Mouse (Mus musculus): ENCODE results near the gene Syt3. TPM values are rescaled to one million over a fixed set of nuclear protein-coding genes. Genes with fewer than 3 reads are reported as not detected.

Syt3 gene
- polyA plus RNA-seq, 1 experiment from 2014 or later = 2.6 TPM

DNA sequence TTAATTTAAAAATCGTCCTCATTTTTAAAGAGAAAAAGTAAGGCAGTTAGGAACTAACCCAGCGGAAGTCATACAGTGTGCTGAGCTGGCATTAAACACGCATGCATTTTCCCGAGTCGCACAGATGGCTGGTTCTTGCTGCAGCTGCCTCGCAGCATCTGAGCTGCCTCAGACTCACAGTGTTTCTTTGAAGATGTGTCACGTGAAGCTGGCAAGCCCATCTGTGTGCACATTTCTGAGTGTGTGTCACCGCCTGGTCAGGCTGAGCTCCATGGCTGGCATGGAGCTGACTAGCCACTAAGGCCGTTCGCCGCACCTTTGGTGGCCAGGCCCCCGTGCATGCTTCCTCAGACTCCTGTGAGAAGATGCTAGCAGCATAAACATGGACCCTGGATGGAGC is 1.4 kb upstream of the Syt3 start:
- peak; percentile 20; the same call in 1 of the 2 replicates for ATAC-seq (ENCODE audit: low read depth)
- Histone ChIP-seq H3K4me2 (ENCODE audit: low read depth, low read length) (no peak overlapping the region), H3K9me3 (ENCODE audit: control insufficient read depth, low read length) (no peaks in the 10 kb centered on the region), H3K4me1 (ENCODE audit: control insufficient read depth, insufficient read depth, low read length) (no peaks in the 10 kb centered on the region), H3K4me3 (ENCODE audit: low read depth, low read length) (no peak overlapping the region), H3K27ac (replicated peaks; ENCODE audit: low read depth, low read length) (no peak overlapping the region), H3K27me3 (replicated peaks; ENCODE audit: control insufficient read depth, insufficient read depth, low read length) (no peaks in the 10 kb centered on the region; the same call in 1 of the 2 replicates), H3K9ac (ENCODE audit: low read depth, low read length) (no peak overlapping the region), H3K36me3 (ENCODE audit: control insufficient read depth, insufficient read depth, low read length) (no peaks in the 10 kb centered on the region)
- 69% methylated on average over 12 of the region's 12 CpGs for WGBS
- DNase-seq (ENCODE audit: low spot score) = no peak

GRCm38 (mm10) chr7:44384716-44385059 is 786 bp downstream of the Syt3 start:
- Histone ChIP-seq H3K27ac (replicated peaks; ENCODE audit: low read depth, low read length) (no peak overlapping the region), H3K36me3 (ENCODE audit: control insufficient read depth, insufficient read depth, low read length) (no peaks in the 10 kb centered on the region), H3K27me3 (replicated peaks; ENCODE audit: control insufficient read depth, insufficient read depth, low read length) (no peaks in the 10 kb centered on the region; the same call in 1 of the 2 replicates), H3K9me3 (ENCODE audit: control insufficient read depth, low read length) (no peaks in the 10 kb centered on the region), H3K9ac (ENCODE audit: low read depth, low read length) (peak overlapping the region; percentile 56), H3K4me1 (ENCODE audit: control insufficient read depth, insufficient read depth, low read length) (no peaks in the 10 kb centered on the region), H3K4me2 (ENCODE audit: low read depth, low read length) (peak overlapping the region; percentile 91), H3K4me3 (ENCODE audit: low read depth, low read length) (peak overlapping the region; percentile 50)
- 0% methylated on average over 14 of the region's 17 CpGs for WGBS
- DNase-seq (ENCODE audit: low spot score) = no peak
- ATAC-seq (ENCODE audit: low read depth) = peak; percentile 34; the same call in 1 of the 2 replicates

GRCm38 (mm10) chr7:44385720-44386119 is 1.8 kb downstream of the Syt3 start, which contains the start of gene 1700008O03Rik:
TSS of gene 1700008O03Rik (minus strand) at chr7:44385820.
- H3K27me3 ChIP-seq (replicated peaks; ENCODE audit: control insufficient read depth, insufficient read depth, low read length) = no peaks in the 10 kb centered on the region; the same call in 1 of the 2 replicates

GRCm38 (mm10) chr7:44391831-44392230 is 7.9 kb downstream of the Syt3 start:
- no peak overlapping the region for H3K27ac ChIP-seq (replicated peaks; ENCODE audit: low read depth, low read length)
- H3K4me3 ChIP-seq (ENCODE audit: low read depth, low read length) = no peak overlapping the region
- no peak for ATAC-seq (ENCODE audit: low read depth)
- no peak overlapping the region for H3K9ac ChIP-seq (ENCODE audit: low read depth, low read length)
- no peaks in the 10 kb centered on the region for H3K9me3 ChIP-seq (ENCODE audit: control insufficient read depth, low read length)
- no peaks in the 10 kb centered on the region for H3K4me1 ChIP-seq (ENCODE audit: control insufficient read depth, insufficient read depth, low read length)
- no peak for DNase-seq (ENCODE audit: low spot score)
- no peaks in the 10 kb centered on the region for H3K36me3 ChIP-seq (ENCODE audit: control insufficient read depth, insufficient read depth, low read length)
- WGBS = 69% methylated on average over 4 of the region's 4 CpGs
- no peaks in the 10 kb centered on the region for H3K27me3 ChIP-seq (replicated peaks; ENCODE audit: control insufficient read depth, insufficient read depth, low read length)
- H3K4me2 ChIP-seq (ENCODE audit: low read depth, low read length) = no peak overlapping the region

More at GRCm38 (mm10) chr7:44385720-44386119, 1.8 kb downstream of the Syt3 start, which contains the start of gene 1700008O03Rik:
- peak within 1 kb of the TSS; percentile 50 for H3K4me3 ChIP-seq (ENCODE audit: low read depth, low read length)
- H3K9ac ChIP-seq (ENCODE audit: low read depth, low read length) = peak within 1 kb of the TSS; percentile 56
- H3K9me3 ChIP-seq (ENCODE audit: control insufficient read depth, low read length) = no peaks in the 10 kb centered on the region
- WGBS = 78% methylated on average over 12 of the region's 12 CpGs
- peak within 1 kb of the TSS; percentile 91 for H3K4me2 ChIP-seq (ENCODE audit: low read depth, low read length)
- H3K36me3 ChIP-seq (ENCODE audit: control insufficient read depth, insufficient read depth, low read length) = no peaks in the 10 kb centered on the region
- DNase-seq (ENCODE audit: low spot score) (no peak), ATAC-seq (ENCODE audit: low read depth) (no peak)
- no peaks in the 10 kb centered on the region for H3K4me1 ChIP-seq (ENCODE audit: control insufficient read depth, insufficient read depth, low read length)
- H3K27ac ChIP-seq (replicated peaks; ENCODE audit: low read depth, low read length) = no peak within 1 kb of the TSS

- no peak for ATAC-seq (ENCODE audit: low read depth)
These were observed 8.4 kb downstream of the Syt3 start for GRCm38 (mm10) chr7:44392341-44392740.

DNA sequence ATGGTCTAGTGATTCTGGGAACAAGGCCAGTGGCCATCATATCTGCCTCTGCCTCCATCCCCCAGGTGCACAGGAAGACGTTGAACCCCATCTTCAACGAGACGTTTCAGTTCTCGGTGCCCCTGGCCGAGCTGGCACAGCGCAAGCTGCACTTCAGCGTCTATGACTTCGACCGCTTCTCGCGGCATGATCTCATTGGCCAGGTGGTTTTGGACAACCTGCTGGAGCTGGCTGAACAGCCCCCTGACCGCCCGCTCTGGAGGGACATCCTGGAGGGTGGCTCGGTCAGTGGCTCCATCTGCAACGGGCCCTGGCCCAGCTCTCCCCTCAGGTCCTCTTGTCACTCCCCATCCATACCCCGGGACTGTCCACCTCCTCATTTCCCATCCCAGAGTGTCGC is 9.4 kb downstream of the Syt3 start:
- Histone ChIP-seq H3K36me3 (ENCODE audit: control insufficient read depth, insufficient read depth, low read length) (no peaks in the 10 kb centered on the region), H3K27ac (replicated peaks; ENCODE audit: low read depth, low read length) (no peak overlapping the region), H3K4me3 (ENCODE audit: low read depth, low read length) (no peak overlapping the region), H3K27me3 (replicated peaks; ENCODE audit: control insufficient read depth, insufficient read depth, low read length) (no peaks in the 10 kb centered on the region), H3K9ac (ENCODE audit: low read depth, low read length) (no peak overlapping the region), H3K4me1 (ENCODE audit: control insufficient read depth, insufficient read depth, low read length) (no peaks in the 10 kb centered on the region), H3K9me3 (ENCODE audit: control insufficient read depth, low read length) (no peaks in the 10 kb centered on the region), H3K4me2 (ENCODE audit: low read depth, low read length) (no peak overlapping the region)
- WGBS = 92% methylated on average over 17 of the region's 17 CpGs
- ATAC-seq (ENCODE audit: low read depth) (no peak), DNase-seq (ENCODE audit: low spot score) (no peak)

More at GRCm38 (mm10) chr7:44392341-44392740, 8.4 kb downstream of the Syt3 start:
- no peaks in the 10 kb centered on the region for H3K36me3 ChIP-seq (ENCODE audit: control insufficient read depth, insufficient read depth, low read length)
- no peaks in the 10 kb centered on the region for H3K9me3 ChIP-seq (ENCODE audit: control insufficient read depth, low read length)
- H3K9ac ChIP-seq (ENCODE audit: low read depth, low read length) = no peak overlapping the region
- no peaks in the 10 kb centered on the region for H3K4me1 ChIP-seq (ENCODE audit: control insufficient read depth, insufficient read depth, low read length)
- H3K27ac ChIP-seq (replicated peaks; ENCODE audit: low read depth, low read length) = no peak overlapping the region
- H3K27me3 ChIP-seq (replicated peaks; ENCODE audit: control insufficient read depth, insufficient read depth, low read length) = no peaks in the 10 kb centered on the region
- DNase-seq (ENCODE audit: low spot score) = no peak
- WGBS = 82% methylated on average over 9 of the region's 14 CpGs
- no peak overlapping the region for H3K4me3 ChIP-seq (ENCODE audit: low read depth, low read length)
- H3K4me2 ChIP-seq (ENCODE audit: low read depth, low read length) = no peak overlapping the region

GRCm38 (mm10) chr7:44398570-44398969 is 14.7 kb downstream of the Syt3 start:
- peak; percentile 53; the same call in 1 of the 2 replicates for ATAC-seq (ENCODE audit: low read depth)
- Histone ChIP-seq H3K4me1 (ENCODE audit: control insufficient read depth, insufficient read depth, low read length) (no peaks in the 10 kb centered on the region), H3K9me3 (ENCODE audit: control insufficient read depth, low read length) (no peaks in the 10 kb centered on the region), H3K9ac (ENCODE audit: low read depth, low read length) (no peak overlapping the region), H3K27me3 (replicated peaks; ENCODE audit: control insufficient read depth, insufficient read depth, low read length) (no peaks in the 10 kb centered on the region), H3K4me2 (ENCODE audit: low read depth, low read length) (no peak overlapping the region), H3K36me3 (ENCODE audit: control insufficient read depth, insufficient read depth, low read length) (no peaks in the 10 kb centered on the region), H3K27ac (replicated peaks; ENCODE audit: low read depth, low read length) (no peak overlapping the region), H3K4me3 (ENCODE audit: low read depth, low read length) (no peak overlapping the region)
- peak; percentile 50 for DNase-seq (ENCODE audit: low spot score)
- 18% methylated on average over 3 of the region's 3 CpGs for WGBS

DNA sequence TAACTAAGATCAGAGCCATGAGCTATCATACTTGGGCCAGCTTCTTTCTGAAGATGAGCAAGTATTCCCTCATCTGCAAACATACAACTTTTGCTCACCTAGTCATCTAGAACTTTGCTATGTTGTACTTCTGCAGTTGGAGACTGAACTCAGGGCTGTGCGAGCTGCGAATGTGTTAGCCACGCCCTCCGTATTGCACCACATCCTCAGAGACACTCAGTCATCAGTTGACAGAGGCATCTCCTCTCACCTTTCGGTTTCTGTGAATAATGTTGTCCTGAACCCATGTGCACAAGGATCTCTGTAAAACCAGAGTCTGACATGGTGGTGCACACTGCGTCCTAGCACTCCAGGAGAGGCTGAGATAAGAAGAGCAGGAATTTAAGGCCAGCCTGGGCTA is 17.8 kb downstream of the Syt3 start:
- Histone ChIP-seq H3K36me3 (ENCODE audit: control insufficient read depth, insufficient read depth, low read length) (no peaks in the 10 kb centered on the region), H3K4me3 (ENCODE audit: low read depth, low read length) (no peak overlapping the region), H3K27me3 (replicated peaks; ENCODE audit: control insufficient read depth, insufficient read depth, low read length) (no peaks in the 10 kb centered on the region), H3K9ac (ENCODE audit: low read depth, low read length) (no peak overlapping the region), H3K4me2 (ENCODE audit: low read depth, low read length) (no peak overlapping the region), H3K4me1 (ENCODE audit: control insufficient read depth, insufficient read depth, low read length) (no peaks in the 10 kb centered on the region), H3K27ac (replicated peaks; ENCODE audit: low read depth, low read length) (no peak overlapping the region), H3K9me3 (ENCODE audit: control insufficient read depth, low read length) (no peaks in the 10 kb centered on the region)
- ATAC-seq (ENCODE audit: low read depth) (no peak), DNase-seq (ENCODE audit: low spot score) (no peak)
- 77% methylated on average over 6 of the region's 6 CpGs for WGBS

DNA sequence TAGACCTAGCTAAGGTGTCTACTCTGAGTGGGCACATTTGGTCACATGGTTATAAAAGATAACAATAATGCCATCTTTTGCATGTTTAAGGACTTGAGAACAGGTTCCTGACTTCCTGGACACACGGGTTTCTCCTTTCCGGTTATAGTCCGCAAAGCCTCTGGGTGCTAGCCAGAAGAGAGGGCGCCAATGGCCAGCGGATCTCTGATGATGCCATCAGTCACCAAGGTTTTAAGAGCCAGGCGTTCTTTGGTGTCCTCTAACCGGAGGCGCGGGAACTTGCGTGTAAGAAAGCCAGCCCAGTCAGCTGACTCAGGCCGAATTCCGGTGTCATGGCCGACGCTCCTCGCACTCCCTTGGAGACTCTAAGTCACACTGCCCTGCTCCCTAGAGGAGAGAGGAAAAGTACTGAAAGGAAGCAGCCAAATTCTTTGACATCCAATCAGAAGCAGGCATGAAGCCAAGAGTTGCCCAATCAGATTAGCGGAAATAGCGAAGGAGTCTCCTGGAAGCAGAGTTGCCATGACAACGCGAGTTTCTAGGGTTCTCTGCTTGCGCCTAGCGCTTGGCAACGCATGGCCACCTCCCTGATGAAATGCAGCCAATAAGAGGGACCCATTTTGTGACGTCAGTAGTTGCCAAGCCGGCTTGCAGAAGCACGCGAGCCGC is 21.6 kb downstream of the Syt3 start:
- H3K9ac ChIP-seq (ENCODE audit: low read depth, low read length) = peak overlapping the region; percentile 20; the same call in 1 of the 2 replicates
- H3K9me3 ChIP-seq (ENCODE audit: control insufficient read depth, low read length) = no peaks in the 10 kb centered on the region
- no peaks in the 10 kb centered on the region for H3K27me3 ChIP-seq (replicated peaks; ENCODE audit: control insufficient read depth, insufficient read depth, low read length)
- H3K27ac ChIP-seq (replicated peaks; ENCODE audit: low read depth, low read length) = peak overlapping the region; percentile 61; the same call in 1 of the 2 replicates
- H3K4me2 ChIP-seq (ENCODE audit: low read depth, low read length) = peak overlapping the region; percentile 58
- peak overlapping the region; percentile 30 for H3K4me3 ChIP-seq (ENCODE audit: low read depth, low read length)
- H3K4me1 ChIP-seq (ENCODE audit: control insufficient read depth, insufficient read depth, low read length) = no peaks in the 10 kb centered on the region
- WGBS = 2% methylated on average over 27 of the region's 27 CpGs
- no peaks in the 10 kb centered on the region for H3K36me3 ChIP-seq (ENCODE audit: control insufficient read depth, insufficient read depth, low read length)
- peak; percentile 96 for ATAC-seq (ENCODE audit: low read depth)
- DNase-seq (ENCODE audit: low spot score) = peak; percentile 100

All from embryonic facial prominence, embryonic 14.5 days (tissue).